Mouse (Mus musculus): ENCODE data around the gene Lpcat1. TPM values are rescaled to one million over a fixed set of nuclear protein-coding genes. Genes with fewer than 3 reads are reported as not detected.

The Lpcat1 gene
- polyA plus RNA-seq, 1 experiment = 99.1 TPM

DNA sequence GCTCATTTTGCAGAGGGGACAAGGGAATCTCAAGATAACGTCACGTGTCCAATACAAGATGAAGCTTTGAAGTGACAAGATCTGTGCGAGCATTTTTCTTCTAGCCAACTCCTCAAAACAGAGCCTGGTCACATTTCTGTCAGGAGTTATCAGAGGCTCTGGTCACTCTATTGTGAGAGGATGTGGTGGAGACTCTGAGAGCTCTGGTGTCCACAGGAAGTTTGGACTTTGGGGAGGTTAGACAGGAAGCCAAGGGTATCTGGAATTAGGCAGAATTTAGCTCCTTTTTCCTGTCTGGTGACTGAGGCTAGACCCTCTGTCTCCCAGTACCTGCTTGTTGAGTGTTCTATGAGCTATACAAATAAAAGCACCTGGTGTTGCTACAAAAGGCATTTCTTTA lies 586 bp upstream of the Lpcat1 start:
- TF ChIP-seq CTCF (IDR thresholded peaks at IDR 0.05; ENCODE audit: borderline replicate concordance, extremely low read depth, insufficient read depth, insufficient read length) (no peak), POLR2A (IDR thresholded peaks at IDR 0.05; ENCODE audit: borderline replicate concordance, extremely low read depth, insufficient read depth, insufficient read length, poor library complexity, severe bottlenecking) (no peak)
- peak; percentile 8 for DNase-seq (ENCODE audit: low read depth)

DNA sequence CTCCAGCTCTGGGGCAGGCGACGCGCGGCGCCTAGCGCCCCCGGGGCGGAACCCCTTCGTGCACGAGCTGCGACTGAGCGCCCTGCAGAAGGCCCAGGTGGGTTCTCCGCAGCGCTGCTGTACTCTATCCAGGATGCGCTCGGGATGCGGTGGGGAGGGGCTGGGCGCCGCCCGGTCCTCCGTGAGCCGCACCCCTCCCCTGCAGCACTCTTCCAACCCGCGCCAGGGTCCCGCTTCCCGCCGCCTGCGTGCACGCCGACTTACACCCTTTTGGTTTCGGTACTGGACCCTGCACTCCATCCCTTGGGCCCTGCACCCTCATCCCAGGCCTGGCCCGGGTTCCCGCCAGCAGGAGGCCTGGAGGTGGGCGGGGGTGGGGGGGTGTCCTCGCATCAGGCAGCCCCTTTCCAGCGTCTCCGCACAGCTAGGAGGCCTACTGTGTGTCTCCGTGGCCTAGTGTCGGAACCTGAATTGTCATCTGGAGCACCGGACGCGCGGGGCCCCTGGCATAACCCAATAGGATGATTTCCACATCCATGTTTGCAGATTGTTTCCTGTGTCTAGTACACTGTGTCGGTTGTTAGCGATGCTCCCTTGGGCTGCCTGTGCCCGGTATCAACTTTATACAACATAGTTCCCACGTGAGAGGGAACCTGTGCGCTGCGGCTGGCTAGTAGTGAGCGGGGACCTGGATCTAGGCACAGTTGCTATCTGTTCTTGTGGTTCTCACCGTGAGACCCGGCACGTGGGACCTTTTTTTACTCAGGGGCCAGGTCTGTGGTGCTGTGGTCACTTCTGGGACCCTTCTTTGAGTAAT lies 632 bp downstream of the Lpcat1 start:
- peak; percentile 39 for DNase-seq (ENCODE audit: low read depth)
- TF ChIP-seq CTCF (IDR thresholded peaks at IDR 0.05; ENCODE audit: borderline replicate concordance, extremely low read depth, insufficient read depth, insufficient read length) = no peak
- no peak for TF ChIP-seq POLR2A (IDR thresholded peaks at IDR 0.05; ENCODE audit: borderline replicate concordance, extremely low read depth, insufficient read depth, insufficient read length, poor library complexity, severe bottlenecking)

DNA sequence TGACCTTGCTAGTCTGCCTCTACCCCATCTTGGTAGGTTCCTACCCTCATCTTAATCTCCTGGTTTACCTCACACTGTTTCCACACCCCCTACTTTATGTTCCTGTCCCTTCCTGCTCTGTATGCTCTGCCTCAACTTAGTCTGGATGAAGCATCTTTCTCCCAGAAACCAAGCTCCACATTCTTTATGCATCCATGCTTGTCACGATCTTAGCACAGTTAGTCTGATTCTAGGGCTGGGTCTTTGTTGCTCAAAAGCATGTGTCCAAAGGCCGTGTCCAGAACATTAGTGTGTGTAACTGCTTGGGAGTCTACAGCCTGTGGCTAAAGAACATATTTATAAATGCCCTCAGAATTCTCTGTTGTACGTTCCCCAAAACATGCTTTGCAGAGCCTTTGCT lies 1.8 kb downstream of the Lpcat1 start:
- TF ChIP-seq CTCF (IDR thresholded peaks at IDR 0.05; ENCODE audit: borderline replicate concordance, extremely low read depth, insufficient read depth, insufficient read length) (no peak), POLR2A (IDR thresholded peaks at IDR 0.05; ENCODE audit: borderline replicate concordance, extremely low read depth, insufficient read depth, insufficient read length, poor library complexity, severe bottlenecking) (no peak)

DNA sequence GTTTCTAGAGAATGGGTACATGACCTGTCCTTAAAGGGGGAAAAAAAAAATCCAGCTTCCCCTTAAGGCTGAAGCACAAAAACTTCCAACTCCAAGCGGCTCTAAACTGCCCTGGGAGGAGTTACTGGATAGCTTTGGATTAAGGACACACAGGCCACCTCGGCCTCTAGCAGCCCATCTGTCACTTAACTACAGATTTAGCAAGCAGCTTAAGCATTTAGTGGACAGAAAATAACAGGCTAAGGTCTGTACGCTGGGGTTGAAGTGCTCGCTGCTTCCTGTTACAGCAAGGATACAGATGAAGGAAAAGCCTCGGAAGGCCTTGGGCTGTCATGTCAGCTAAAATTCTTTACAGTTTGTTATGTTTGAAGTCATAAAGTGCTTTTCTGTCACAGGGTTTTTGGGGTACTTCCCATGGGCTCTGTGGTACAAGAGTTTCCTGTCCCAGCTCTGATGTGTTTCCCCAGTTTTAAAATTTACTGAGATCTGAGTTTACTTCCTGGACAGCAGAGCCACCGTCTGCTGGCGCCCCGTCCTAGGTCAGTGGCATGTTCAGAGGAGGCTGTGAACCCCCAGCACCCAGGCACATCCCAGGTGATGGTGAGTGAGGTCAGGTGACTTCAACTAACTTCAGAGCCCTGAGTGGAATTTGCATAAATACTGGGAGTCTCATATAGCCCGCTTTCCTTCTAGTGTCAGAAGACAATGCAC lies 2.4 kb downstream of the Lpcat1 start:
- DNase-seq (ENCODE audit: low read depth) = peak; percentile 9
- TF ChIP-seq POLR2A (IDR thresholded peaks at IDR 0.05; ENCODE audit: borderline replicate concordance, extremely low read depth, insufficient read depth, insufficient read length, poor library complexity, severe bottlenecking) (no peak), CTCF (IDR thresholded peaks at IDR 0.05; ENCODE audit: borderline replicate concordance, extremely low read depth, insufficient read depth, insufficient read length) (no peak)

More for the DNA sequence above, 1.8 kb downstream of the Lpcat1 start:
- DNase-seq (ENCODE audit: low read depth) = no peak

DNA sequence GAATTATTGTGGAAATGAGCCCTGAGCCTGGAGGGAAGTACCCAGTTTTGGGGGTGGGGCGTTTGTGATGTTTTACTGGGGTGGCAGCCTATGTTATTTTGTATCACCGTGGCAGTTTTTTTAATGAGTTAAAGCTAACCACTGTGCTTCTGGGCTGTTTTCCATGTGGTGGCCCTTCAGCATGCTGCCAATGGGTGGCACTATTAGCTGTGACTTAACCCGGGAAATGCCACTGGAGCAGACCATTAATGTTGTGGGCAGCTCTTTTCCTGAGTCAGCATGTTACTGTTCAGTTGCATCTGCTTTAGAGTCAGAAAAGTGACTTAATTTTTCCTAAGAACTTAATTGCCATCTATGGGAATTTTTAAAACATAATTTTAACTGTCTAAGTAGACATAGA lies 5.5 kb downstream of the Lpcat1 start:
- DNase-seq (ENCODE audit: low read depth) = no peak
- no peak for TF ChIP-seq POLR2A (IDR thresholded peaks at IDR 0.05; ENCODE audit: borderline replicate concordance, extremely low read depth, insufficient read depth, insufficient read length, poor library complexity, severe bottlenecking)
- TF ChIP-seq CTCF (IDR thresholded peaks at IDR 0.05; ENCODE audit: borderline replicate concordance, extremely low read depth, insufficient read depth, insufficient read length) = no peak

DNA sequence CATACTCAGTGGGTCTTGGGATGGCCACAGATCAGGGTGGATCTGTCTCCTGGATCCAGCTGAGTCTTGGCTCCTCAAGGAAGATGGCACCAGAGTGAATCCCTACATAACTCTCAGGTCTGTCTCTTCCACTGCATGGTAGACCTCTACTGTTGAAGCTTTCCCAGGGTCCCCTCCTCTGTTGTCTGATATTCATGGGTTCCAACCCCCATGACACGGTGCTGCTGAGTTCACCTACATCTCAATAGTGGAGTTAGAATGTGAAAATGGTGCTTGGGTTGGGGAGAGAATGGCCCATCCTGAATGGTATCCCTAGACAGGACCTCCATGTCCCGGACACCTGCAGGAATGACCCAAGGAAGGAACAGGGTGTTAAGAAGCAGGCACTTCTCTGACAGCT lies 6.7 kb downstream of the Lpcat1 start:
- no peak for TF ChIP-seq CTCF (IDR thresholded peaks at IDR 0.05; ENCODE audit: borderline replicate concordance, extremely low read depth, insufficient read depth, insufficient read length)
- TF ChIP-seq POLR2A (IDR thresholded peaks at IDR 0.05; ENCODE audit: borderline replicate concordance, extremely low read depth, insufficient read depth, insufficient read length, poor library complexity, severe bottlenecking) = no peak
- no peak for DNase-seq (ENCODE audit: low read depth)

DNA sequence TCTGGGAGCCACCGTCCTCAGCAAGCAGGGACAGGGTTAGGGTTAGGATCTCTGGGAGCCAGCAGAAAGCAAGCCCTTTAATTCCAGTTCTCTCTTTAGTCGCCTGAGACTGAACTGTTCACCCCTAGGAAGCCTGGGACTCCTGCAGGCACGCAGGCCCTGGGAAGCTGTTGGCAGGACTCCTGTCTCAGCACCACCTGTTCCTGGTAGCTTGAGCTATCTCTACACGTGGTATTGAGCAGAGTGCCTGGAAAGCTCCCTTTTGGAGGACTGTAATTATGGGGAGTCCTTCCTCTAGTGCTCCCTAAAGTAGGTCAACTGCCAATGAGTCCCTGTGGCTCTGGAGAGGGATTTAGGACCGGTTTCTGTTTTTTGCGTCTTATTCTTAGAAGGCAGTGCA lies 7.2 kb downstream of the Lpcat1 start:
- no peak for TF ChIP-seq CTCF (IDR thresholded peaks at IDR 0.05; ENCODE audit: borderline replicate concordance, extremely low read depth, insufficient read depth, insufficient read length)
- no peak for TF ChIP-seq POLR2A (IDR thresholded peaks at IDR 0.05; ENCODE audit: borderline replicate concordance, extremely low read depth, insufficient read depth, insufficient read length, poor library complexity, severe bottlenecking)

DNA sequence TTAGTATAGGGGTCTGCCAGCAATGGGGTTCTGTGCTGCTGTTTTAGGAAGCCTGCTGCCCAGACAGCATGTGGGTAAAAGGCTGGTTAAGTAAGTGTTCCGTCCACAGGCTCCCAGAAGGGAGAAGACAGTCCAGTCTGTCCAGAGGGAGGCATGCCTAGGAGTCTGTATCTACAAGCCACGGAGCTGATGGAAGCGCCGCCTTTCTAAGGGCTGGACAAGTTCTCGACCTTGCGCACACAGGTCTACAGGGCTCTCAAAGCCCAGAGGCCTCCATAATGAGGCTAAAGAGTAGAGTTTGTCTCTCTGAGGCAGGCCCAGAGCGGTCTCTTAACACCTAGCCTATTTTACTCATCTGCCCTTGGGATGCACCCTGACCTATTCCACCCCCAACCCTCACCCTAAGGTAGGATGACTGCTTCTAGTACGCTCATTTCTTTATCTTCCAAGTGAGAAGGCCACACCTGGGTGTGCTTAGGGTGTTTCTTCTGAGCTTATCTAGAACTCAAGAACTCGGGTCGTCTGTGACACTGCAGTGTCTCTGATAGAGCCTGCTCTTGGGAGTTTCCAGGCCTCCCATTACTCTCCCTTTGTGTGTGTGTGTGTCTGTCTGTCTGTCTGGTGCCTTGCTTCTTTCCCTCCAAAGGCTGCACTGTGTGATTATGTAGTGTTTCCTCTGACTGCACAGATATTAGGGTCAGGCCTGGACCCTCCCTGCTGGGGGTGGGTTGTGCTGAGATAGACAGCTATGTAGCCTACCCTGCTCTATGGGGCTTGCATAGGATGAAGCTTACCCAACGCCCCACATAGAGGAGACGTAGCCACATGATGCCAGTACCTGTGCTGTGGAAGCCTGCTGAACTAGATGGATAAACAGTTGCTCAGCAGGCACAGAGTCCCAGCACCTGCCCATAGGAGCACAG lies 8.3 kb downstream of the Lpcat1 start:
- no peak for DNase-seq (ENCODE audit: low read depth)
- TF ChIP-seq CTCF (IDR thresholded peaks at IDR 0.05; ENCODE audit: borderline replicate concordance, extremely low read depth, insufficient read depth, insufficient read length) (no peak), POLR2A (IDR thresholded peaks at IDR 0.05; ENCODE audit: borderline replicate concordance, extremely low read depth, insufficient read depth, insufficient read length, poor library complexity, severe bottlenecking) (no peak)

More for the DNA sequence above, 7.2 kb downstream of the Lpcat1 start:
- no peak for DNase-seq (ENCODE audit: low read depth)

DNA sequence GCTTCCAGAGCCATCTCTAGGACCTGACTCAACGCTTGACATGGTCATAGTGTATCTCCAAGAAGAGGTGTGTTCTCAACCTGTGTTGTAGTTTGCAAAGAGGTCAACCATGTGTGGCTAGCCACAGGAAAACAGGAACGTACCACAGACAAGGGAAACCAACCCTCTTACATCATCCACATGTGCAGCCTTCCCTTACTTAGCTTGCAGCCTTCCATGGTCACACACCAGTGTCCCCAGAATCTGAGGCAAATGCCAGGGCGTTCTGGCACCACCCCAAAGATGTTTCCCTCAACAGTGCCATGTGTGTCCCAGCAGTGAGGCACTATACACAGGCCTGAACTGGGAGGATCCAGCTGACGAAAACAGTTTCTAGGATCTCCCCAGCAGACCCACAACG lies 9.3 kb downstream of the Lpcat1 start:
- TF ChIP-seq POLR2A (IDR thresholded peaks at IDR 0.05; ENCODE audit: borderline replicate concordance, extremely low read depth, insufficient read depth, insufficient read length, poor library complexity, severe bottlenecking) (no peak), CTCF (IDR thresholded peaks at IDR 0.05; ENCODE audit: borderline replicate concordance, extremely low read depth, insufficient read depth, insufficient read length) (no peak)
- DNase-seq (ENCODE audit: low read depth) = no peak

DNA sequence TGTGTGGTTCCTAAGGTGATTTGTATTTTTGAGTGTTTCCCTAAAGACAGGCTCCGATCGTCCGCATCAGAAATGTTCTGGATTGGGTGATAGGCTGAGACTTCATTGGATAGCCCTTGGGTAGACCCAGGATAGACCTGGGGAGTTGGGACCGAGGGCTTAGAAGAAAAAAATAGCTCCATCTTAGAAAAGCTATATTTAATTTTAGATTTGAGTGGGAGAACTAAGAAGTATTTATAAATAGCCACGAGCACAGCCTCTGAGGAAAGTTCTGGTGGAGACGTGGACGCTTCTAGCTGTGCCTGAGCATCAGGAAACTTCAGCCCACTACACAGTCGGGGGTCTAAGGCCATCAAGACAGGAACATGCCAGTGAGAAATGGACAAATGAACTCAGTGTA lies 9.8 kb downstream of the Lpcat1 start:
- TF ChIP-seq POLR2A (IDR thresholded peaks at IDR 0.05; ENCODE audit: borderline replicate concordance, extremely low read depth, insufficient read depth, insufficient read length, poor library complexity, severe bottlenecking) (no peak), CTCF (IDR thresholded peaks at IDR 0.05; ENCODE audit: borderline replicate concordance, extremely low read depth, insufficient read depth, insufficient read length) (no peak)
- no peak for DNase-seq (ENCODE audit: low read depth)

DNA sequence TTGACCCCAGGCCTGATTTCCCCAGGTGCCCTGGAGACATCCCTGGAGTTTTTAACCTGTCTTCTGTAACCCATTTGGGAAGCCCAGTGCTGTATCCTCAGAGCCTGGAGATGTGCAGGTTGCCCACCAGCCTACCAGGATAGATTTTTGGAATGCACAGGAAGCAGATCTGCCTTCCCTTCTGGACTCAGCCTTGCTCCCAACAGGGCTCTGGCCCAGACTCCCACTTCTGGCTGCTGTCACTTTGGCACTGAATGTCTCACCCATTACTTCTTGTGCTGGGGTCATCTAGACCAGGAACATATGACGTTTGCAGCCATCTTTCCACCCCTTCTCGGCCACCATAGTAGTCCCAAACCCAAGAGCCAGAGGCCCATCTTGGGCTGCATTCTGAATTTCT lies 10.8 kb downstream of the Lpcat1 start:
- no peak for DNase-seq (ENCODE audit: low read depth)
- TF ChIP-seq CTCF (IDR thresholded peaks at IDR 0.05; ENCODE audit: borderline replicate concordance, extremely low read depth, insufficient read depth, insufficient read length) (no peak), POLR2A (IDR thresholded peaks at IDR 0.05; ENCODE audit: borderline replicate concordance, extremely low read depth, insufficient read depth, insufficient read length, poor library complexity, severe bottlenecking) (no peak)

Data from brain, embryonic 14.5 days (tissue).